Mouse (Mus musculus): ENCODE results near the gene Rcn1. TPM values are rescaled to one million over a fixed set of nuclear protein-coding genes. Genes with fewer than 3 reads are reported as not detected.
A peak's percentile ranks its signal among the peaks of the same experiment; 100 is the strongest.

Rcn1 gene
- polyA plus RNA-seq, 1 experiment from 2014 or later = 100 TPM

- Histone ChIP-seq H3K9ac (ENCODE audit: low read length) (no peak overlapping the region), H3K9me3 (ENCODE audit: control insufficient read depth, low read length) (no peaks in the 10 kb centered on the region), H3K4me1 (ENCODE audit: control insufficient read depth, insufficient read depth, low read length) (0 out of 2 replicates have a peak, but pooled peaks cover 7% of the 10 kb centered on the region), H3K4me3 (ENCODE audit: low read depth, low read length) (no peak overlapping the region), H3K27ac (ENCODE audit: low read depth, low read length) (no peak overlapping the region), H3K4me2 (no peak overlapping the region), H3K27me3 (ENCODE audit: control insufficient read depth, insufficient read depth, low read length) (peaks cover 6% of the 10 kb centered on the region; the same call in 1 of the 2 replicates), H3K36me3 (ENCODE audit: control insufficient read depth, insufficient read depth, low read length) (no peaks in the 10 kb centered on the region)
- WGBS = 84% methylated on average over 5 of the region's 5 CpGs
- ATAC-seq (ENCODE audit: low FRiP score) (no peak), DNase-seq (ENCODE audit: low spot score, missing footprints) (peak; percentile 73)
Observed at GRCm38 (mm10) chr2:105372727-105373126, 26.4 kb downstream of the Rcn1 start.

DNA sequence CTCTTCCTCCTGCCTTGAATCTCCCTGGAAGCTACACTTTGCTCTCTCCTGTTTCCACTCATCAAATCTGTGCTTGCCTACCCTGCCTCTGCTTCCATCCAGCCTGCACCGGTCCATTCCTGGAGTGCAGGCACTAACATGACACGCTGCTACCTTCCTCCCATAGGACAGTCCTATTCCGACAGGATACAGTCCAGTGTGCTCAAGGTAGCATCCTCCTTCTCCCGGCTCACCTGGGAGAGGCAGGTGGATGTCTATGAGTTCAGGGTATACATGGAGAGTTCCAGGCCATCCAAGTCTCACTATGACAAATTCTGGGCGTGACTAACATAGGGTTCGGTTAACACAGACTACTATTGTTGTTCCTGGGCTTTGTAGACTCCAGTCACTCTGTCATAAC is 27.0 kb downstream of the Rcn1 start:
- Histone ChIP-seq H3K27ac (ENCODE audit: low read depth, low read length) (no peak overlapping the region), H3K9me3 (ENCODE audit: control insufficient read depth, low read length) (no peaks in the 10 kb centered on the region), H3K36me3 (ENCODE audit: control insufficient read depth, insufficient read depth, low read length) (no peaks in the 10 kb centered on the region), H3K4me3 (ENCODE audit: low read depth, low read length) (no peak overlapping the region), H3K27me3 (ENCODE audit: control insufficient read depth, insufficient read depth, low read length) (peaks cover 6% of the 10 kb centered on the region; the same call in 1 of the 2 replicates), H3K4me2 (no peak overlapping the region), H3K4me1 (ENCODE audit: control insufficient read depth, insufficient read depth, low read length) (0 out of 2 replicates have a peak, but pooled peaks cover 7% of the 10 kb centered on the region), H3K9ac (ENCODE audit: low read length) (no peak overlapping the region)
- WGBS = 93% methylated on average over 6 of the region's 6 CpGs
- ATAC-seq (ENCODE audit: low FRiP score) = no peak
- DNase-seq (ENCODE audit: low spot score, missing footprints) = no peak

DNA sequence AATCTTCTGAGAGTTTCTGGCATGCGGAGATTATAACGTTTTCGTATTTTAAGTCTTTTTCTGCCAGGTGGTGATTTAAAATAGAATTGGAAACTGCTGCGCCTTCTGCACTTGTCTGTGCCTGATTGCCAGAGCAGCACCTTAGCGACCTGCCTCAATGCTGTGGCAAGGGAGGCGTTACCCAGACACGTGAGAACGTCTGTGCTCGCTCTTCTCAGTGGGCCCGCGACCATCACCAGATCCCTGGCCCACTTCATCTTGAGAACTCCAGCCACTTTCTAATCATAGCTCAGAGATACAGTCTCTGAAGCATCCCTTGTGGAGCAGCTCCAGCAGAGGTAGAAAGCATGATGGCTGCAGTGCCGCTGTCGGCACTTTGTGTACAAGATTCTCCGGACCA is 28.4 kb downstream of the Rcn1 start:
- H3K9me3 ChIP-seq (ENCODE audit: control insufficient read depth, low read length) = no peaks in the 10 kb centered on the region
- ATAC-seq (ENCODE audit: low FRiP score) (no peak), DNase-seq (ENCODE audit: low spot score, missing footprints) (peak; percentile 91)
- peak overlapping the region; percentile 31; the same call in 1 of the 2 replicates for H3K9ac ChIP-seq (ENCODE audit: low read length)
- H3K4me1 ChIP-seq (ENCODE audit: control insufficient read depth, insufficient read depth, low read length) = 0 out of 2 replicates have a peak, but pooled peaks cover 7% of the 10 kb centered on the region
- no peaks in the 10 kb centered on the region for H3K36me3 ChIP-seq (ENCODE audit: control insufficient read depth, insufficient read depth, low read length)
- 29% methylated on average over 14 of the region's 14 CpGs for WGBS
- no peak overlapping the region for H3K27ac ChIP-seq (ENCODE audit: low read depth, low read length)
- H3K4me2 ChIP-seq = peak overlapping the region; percentile 35
- H3K4me3 ChIP-seq (ENCODE audit: low read depth, low read length) = no peak overlapping the region
- H3K27me3 ChIP-seq (ENCODE audit: control insufficient read depth, insufficient read depth, low read length) = peaks cover 6% of the 10 kb centered on the region; the same call in 1 of the 2 replicates

GRCm38 (mm10) chr2:105370240-105370639 is 28.9 kb downstream of the Rcn1 start:
- H3K27me3 ChIP-seq (ENCODE audit: control insufficient read depth, insufficient read depth, low read length) = peaks cover 6% of the 10 kb centered on the region; the same call in 1 of the 2 replicates
- peak overlapping the region; percentile 31; the same call in 1 of the 2 replicates for H3K9ac ChIP-seq (ENCODE audit: low read length)
- WGBS = 8% methylated on average over 10 of the region's 10 CpGs
- H3K4me3 ChIP-seq (ENCODE audit: low read depth, low read length) = no peak overlapping the region
- H3K27ac ChIP-seq (ENCODE audit: low read depth, low read length) = no peak overlapping the region
- 0 out of 2 replicates have a peak, but pooled peaks cover 7% of the 10 kb centered on the region for H3K4me1 ChIP-seq (ENCODE audit: control insufficient read depth, insufficient read depth, low read length)
- DNase-seq (ENCODE audit: low spot score, missing footprints) (no peak), ATAC-seq (ENCODE audit: low FRiP score) (peak; percentile 48)
- H3K36me3 ChIP-seq (ENCODE audit: control insufficient read depth, insufficient read depth, low read length) = no peaks in the 10 kb centered on the region
- H3K9me3 ChIP-seq (ENCODE audit: control insufficient read depth, low read length) = no peaks in the 10 kb centered on the region
- peak overlapping the region; percentile 35 for H3K4me2 ChIP-seq

DNA sequence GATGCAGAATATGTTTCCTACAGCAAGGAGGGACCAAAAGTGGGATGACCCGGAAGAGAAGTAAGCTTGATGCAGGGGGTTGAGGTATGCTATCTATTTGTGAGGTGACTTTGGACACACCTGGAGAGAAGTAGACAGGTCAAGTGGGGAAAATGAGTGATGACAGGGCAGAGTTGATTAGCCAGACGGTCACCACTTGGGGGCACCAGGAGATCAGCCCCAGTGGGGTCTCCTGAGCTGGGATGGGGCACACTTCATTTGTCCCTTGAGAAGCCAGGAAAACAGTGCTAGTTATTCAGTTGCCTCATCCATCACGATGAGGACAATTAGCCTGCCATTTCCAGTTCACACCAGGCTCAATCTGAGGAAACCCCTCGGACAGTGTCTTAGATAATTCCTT is 31.5 kb downstream of the Rcn1 start:
- Histone ChIP-seq H3K9ac (ENCODE audit: low read length) (no peak overlapping the region), H3K36me3 (ENCODE audit: control insufficient read depth, insufficient read depth, low read length) (no peaks in the 10 kb centered on the region), H3K4me3 (ENCODE audit: low read depth, low read length) (no peak overlapping the region), H3K27ac (ENCODE audit: low read depth, low read length) (no peak overlapping the region), H3K27me3 (ENCODE audit: control insufficient read depth, insufficient read depth, low read length) (peaks cover 2% of the 10 kb centered on the region; the same call in 1 of the 2 replicates), H3K4me2 (no peak overlapping the region), H3K9me3 (ENCODE audit: control insufficient read depth, low read length) (no peaks in the 10 kb centered on the region), H3K4me1 (ENCODE audit: control insufficient read depth, insufficient read depth, low read length) (0 out of 2 replicates have a peak, but pooled peaks cover 7% of the 10 kb centered on the region)
- WGBS = 51% methylated on average over 4 of the region's 4 CpGs
- no peak for DNase-seq (ENCODE audit: low spot score, missing footprints)
- ATAC-seq (ENCODE audit: low FRiP score) = no peak

- DNase-seq (ENCODE audit: low spot score, missing footprints) (no peak), ATAC-seq (ENCODE audit: low FRiP score) (no peak)
- H3K4me3 ChIP-seq (ENCODE audit: low read depth, low read length) = no peak overlapping the region
- no peaks in the 10 kb centered on the region for H3K4me1 ChIP-seq (ENCODE audit: control insufficient read depth, insufficient read depth, low read length)
- WGBS = 85% methylated on average over 3 of the region's 3 CpGs
- no peak overlapping the region for H3K9ac ChIP-seq (ENCODE audit: low read length)
- no peaks in the 10 kb centered on the region for H3K9me3 ChIP-seq (ENCODE audit: control insufficient read depth, low read length)
- H3K4me2 ChIP-seq = no peak overlapping the region
- H3K27ac ChIP-seq (ENCODE audit: low read depth, low read length) = no peak overlapping the region
- H3K36me3 ChIP-seq (ENCODE audit: control insufficient read depth, insufficient read depth, low read length) = no peaks in the 10 kb centered on the region
- H3K27me3 ChIP-seq (ENCODE audit: control insufficient read depth, insufficient read depth, low read length) = no peaks in the 10 kb centered on the region
Observed at GRCm38 (mm10) chr2:105358040-105358439, 41.1 kb downstream of the Rcn1 start.

GRCm38 (mm10) chr2:105356791-105357190 is 42.3 kb downstream of the Rcn1 start:
- 73% methylated on average over 5 of the region's 5 CpGs for WGBS
- H3K4me3 ChIP-seq (ENCODE audit: low read depth, low read length) = no peak overlapping the region
- H3K4me1 ChIP-seq (ENCODE audit: control insufficient read depth, insufficient read depth, low read length) = no peaks in the 10 kb centered on the region
- no peak overlapping the region for H3K9ac ChIP-seq (ENCODE audit: low read length)
- H3K36me3 ChIP-seq (ENCODE audit: control insufficient read depth, insufficient read depth, low read length) = no peaks in the 10 kb centered on the region
- H3K27me3 ChIP-seq (ENCODE audit: control insufficient read depth, insufficient read depth, low read length) = no peaks in the 10 kb centered on the region
- no peaks in the 10 kb centered on the region for H3K9me3 ChIP-seq (ENCODE audit: control insufficient read depth, low read length)
- ATAC-seq (ENCODE audit: low FRiP score) (no peak), DNase-seq (ENCODE audit: low spot score, missing footprints) (no peak)
- H3K4me2 ChIP-seq = no peak overlapping the region
- no peak overlapping the region for H3K27ac ChIP-seq (ENCODE audit: low read depth, low read length)

DNA sequence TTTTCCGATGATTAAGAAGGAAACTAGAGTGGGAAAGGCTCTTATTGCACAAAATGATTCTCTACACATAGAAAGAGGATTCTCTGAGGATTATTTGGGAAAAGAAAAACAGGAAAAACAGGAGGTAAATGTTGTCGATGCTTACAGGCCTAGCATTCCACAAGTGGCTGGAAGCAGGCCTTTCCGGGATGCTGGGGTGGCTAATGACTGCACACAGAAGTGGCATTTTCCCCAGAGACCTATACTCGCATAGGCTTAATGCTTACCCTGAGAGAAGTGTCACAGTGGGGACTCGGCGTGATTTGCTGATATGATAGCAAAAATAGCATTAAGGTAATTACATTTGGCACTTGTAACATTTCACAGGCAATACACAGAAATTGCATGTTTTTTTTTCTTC is 50.2 kb downstream of the Rcn1 start:
- Histone ChIP-seq H3K9me3 (ENCODE audit: control insufficient read depth, low read length) (no peaks in the 10 kb centered on the region), H3K27me3 (ENCODE audit: control insufficient read depth, insufficient read depth, low read length) (no peaks in the 10 kb centered on the region), H3K4me2 (no peak overlapping the region), H3K4me3 (ENCODE audit: low read depth, low read length) (no peak overlapping the region), H3K4me1 (ENCODE audit: control insufficient read depth, insufficient read depth, low read length) (no peaks in the 10 kb centered on the region), H3K36me3 (ENCODE audit: control insufficient read depth, insufficient read depth, low read length) (no peaks in the 10 kb centered on the region), H3K9ac (ENCODE audit: low read length) (no peak overlapping the region), H3K27ac (ENCODE audit: low read depth, low read length) (no peak overlapping the region)
- ATAC-seq (ENCODE audit: low FRiP score) (no peak), DNase-seq (ENCODE audit: low spot score, missing footprints) (peak; percentile 69)
- 60% methylated on average over 6 of the region's 6 CpGs for WGBS

DNA sequence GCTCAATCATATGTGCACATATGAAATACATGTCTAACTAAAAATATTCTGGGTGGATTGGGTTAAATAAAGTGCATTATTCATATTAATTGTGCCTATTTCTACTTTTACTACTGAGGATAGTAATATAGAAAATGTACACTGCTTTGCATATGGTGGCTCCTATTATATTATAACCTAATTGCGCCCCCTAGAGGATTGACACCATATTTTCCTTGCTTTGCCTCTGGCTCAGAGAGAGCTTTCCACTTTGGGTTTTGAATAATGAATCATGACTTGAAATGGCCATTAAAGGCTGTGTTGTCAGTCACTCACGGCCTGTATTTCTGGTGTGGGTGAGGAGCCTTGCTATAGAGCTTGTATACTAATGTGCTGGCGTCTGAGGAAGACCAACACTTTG is 59.1 kb downstream of the Rcn1 start:
- ATAC-seq (ENCODE audit: low FRiP score) (no peak), DNase-seq (ENCODE audit: low spot score, missing footprints) (no peak)
- Histone ChIP-seq H3K27ac (ENCODE audit: low read depth, low read length) (no peak overlapping the region), H3K4me3 (ENCODE audit: low read depth, low read length) (no peak overlapping the region), H3K9me3 (ENCODE audit: control insufficient read depth, low read length) (no peaks in the 10 kb centered on the region), H3K27me3 (ENCODE audit: control insufficient read depth, insufficient read depth, low read length) (no peaks in the 10 kb centered on the region; the same call in 1 of the 2 replicates), H3K36me3 (ENCODE audit: control insufficient read depth, insufficient read depth, low read length) (no peaks in the 10 kb centered on the region), H3K4me2 (no peak overlapping the region), H3K4me1 (ENCODE audit: control insufficient read depth, insufficient read depth, low read length) (peaks cover 5% of the 10 kb centered on the region), H3K9ac (ENCODE audit: low read length) (no peak overlapping the region)
- 62% methylated on average over 3 of the region's 3 CpGs for WGBS

Measured in midbrain, embryonic 11.5 days (tissue).